Mouse (Mus musculus) midbrain, embryonic 14.5 days (tissue): ENCODE data around the gene Atg13. TPM values are rescaled to one million over a fixed set of nuclear protein-coding genes. Genes with fewer than 3 reads are reported as not detected.

Experiments used
- ATAC-seq: fragments of 200-750 bp; cut with Nextera tagmentation; 2 replicates; pipeline ENCODE4 v1.8.0; 2017; ENCODE audit warnings: moderate number of reproducible peaks, moderate library complexity; ENCODE audit not compliant: low FRiP score, low TSS enrichment
- DNase-seq: peaks from one replicate; pipeline ENCODE4 v3.0.0-alpha.2; 2015
- H3K27ac ChIP-seq: fragments of 300-500 bp; sonication (generic); replicated peaks from 2 replicates; pipeline ENCODE4 v1.5.1; 2014; ENCODE audit warnings: mild to moderate bottlenecking, low read depth, low read length, moderate library complexity
- H3K27me3 ChIP-seq: fragments of 300-500 bp; sonication (generic); 2 replicates; pipeline ENCODE4 v1.6.1; 2014; ENCODE audit warnings: low read length, control low read depth, mixed read lengths; ENCODE audit not compliant: control insufficient read depth, insufficient read depth
- H3K36me3 ChIP-seq: fragments of 300-500 bp; sonication (generic); 2 replicates; pipeline ENCODE4 v1.6.1; 2014; ENCODE audit warnings: low read length, control low read depth; ENCODE audit not compliant: control insufficient read depth, insufficient read depth
- H3K4me1 ChIP-seq: fragments of 300-500 bp; sonication (generic); 2 replicates; pipeline ENCODE4 v1.6.1; 2014; ENCODE audit warnings: mild to moderate bottlenecking, antibody characterized with exemption, low read length, control low read depth; ENCODE audit not compliant: control insufficient read depth, insufficient read depth
- H3K4me2 ChIP-seq: fragments of 300-500 bp; sonication (generic); 2 replicates; pipeline ENCODE4 v1.6.1; 2014; ENCODE audit warnings: mild to moderate bottlenecking, low read length, moderate library complexity
- H3K4me3 ChIP-seq: fragments of 300-500 bp; sonication (generic); replicated peaks from 2 replicates; pipeline ENCODE4 v1.5.1; 2014; ENCODE audit warnings: low read depth, low read length
- H3K9ac ChIP-seq: fragments of 300-500 bp; sonication (generic); replicated peaks from 2 replicates; pipeline ENCODE4 v1.6.1; 2014; ENCODE audit warnings: mild to moderate bottlenecking, low read length, moderate library complexity
- H3K9me3 ChIP-seq: fragments of 300-500 bp; sonication (generic); 2 replicates; pipeline ENCODE4 v1.6.1; 2016; ENCODE audit warnings: low read length, control low read depth, mixed read lengths; ENCODE audit not compliant: control insufficient read depth
- WGBS: fragments of 180-500 bp; shearing (Covaris S2); extraction: QIAGEN DNeasy Blood & Tissue Kit; methylation state at CpG from one replicate; pipeline ENCODE4 v1.1.7; 2014; 5-methylcytosine and 5-hydroxymethylcytosine counted together
- polyA plus RNA-seq: library from polyadenylated mRNA; unstranded; fragments of >200 nt; fragmentation: Nextera tagmentation; extraction: Ambion mirVana; gene quantifications from 2 replicates; pipeline ENCODE4 v1.2.1, GENCODE M21; 2014

Atg13 gene
- polyA plus RNA-seq, 1 experiment from 2014 or later, result 45.0 TPM

- 5% methylated on average over 15 of the region's 15 CpGs for WGBS
- DNase-seq (no peak), ATAC-seq (no peak)
- H3K36me3 ChIP-seq, result peaks cover 44% of the 10 kb centered on the region
- H3K4me2 ChIP-seq, result peak overlapping the region; percentile 99
- H3K27me3 ChIP-seq, result no peaks in the 10 kb centered on the region
- H3K9ac ChIP-seq, result peak overlapping the region; percentile 91
- H3K27ac ChIP-seq, result peak overlapping the region; percentile 80; the same call in 1 of the 2 replicates
- H3K9me3 ChIP-seq, result no peaks in the 10 kb centered on the region
- H3K4me1 ChIP-seq, result peaks cover 19% of the 10 kb centered on the region
- peak overlapping the region; percentile 90 for H3K4me3 ChIP-seq
Observed at GRCm38 (mm10) chr2:91649152-91649551, 61.2 kb downstream of the Atg13 start.

- H3K27ac ChIP-seq, result no peak overlapping the region
- ATAC-seq (no peak), DNase-seq (peak; percentile 86)
- H3K36me3 ChIP-seq, result peaks cover 58% of the 10 kb centered on the region
- H3K4me3 ChIP-seq, result no peak overlapping the region
- peaks cover 14% of the 10 kb centered on the region for H3K4me1 ChIP-seq
- H3K27me3 ChIP-seq, result no peaks in the 10 kb centered on the region
- 30% methylated on average over 1 of the region's 1 CpGs for WGBS
- H3K9ac ChIP-seq, result no peak overlapping the region
- H3K9me3 ChIP-seq, result no peaks in the 10 kb centered on the region
- no peak overlapping the region for H3K4me2 ChIP-seq
Observed at GRCm38 (mm10) chr2:91646733-91647132, 63.6 kb downstream of the Atg13 start.

- WGBS, result 93% methylated on average over 11 of the region's 11 CpGs
- no peak overlapping the region for H3K4me2 ChIP-seq
- peaks cover 10% of the 10 kb centered on the region for H3K4me1 ChIP-seq
- no peak for ATAC-seq
- no peak for DNase-seq
- H3K9ac ChIP-seq, result no peak overlapping the region
- no peak overlapping the region for H3K27ac ChIP-seq
- no peaks in the 10 kb centered on the region for H3K27me3 ChIP-seq
- no peak overlapping the region for H3K4me3 ChIP-seq
- H3K9me3 ChIP-seq, result no peaks in the 10 kb centered on the region
- H3K36me3 ChIP-seq, result peaks cover 58% of the 10 kb centered on the region
Observed at GRCm38 (mm10) chr2:91645811-91646210, 64.6 kb downstream of the Atg13 start.

- H3K27ac ChIP-seq, result no peak overlapping the region
- peaks cover 7% of the 10 kb centered on the region for H3K4me1 ChIP-seq
- no peak overlapping the region for H3K9ac ChIP-seq
- no peak for ATAC-seq
- DNase-seq, result no peak
- H3K4me2 ChIP-seq, result no peak overlapping the region
- H3K4me3 ChIP-seq, result no peak overlapping the region
- 98% methylated on average over 15 of the region's 15 CpGs for whole genome bisulfite sequencing
- no peaks in the 10 kb centered on the region for H3K9me3 ChIP-seq
- no peaks in the 10 kb centered on the region for H3K27me3 ChIP-seq
- peaks cover 58% of the 10 kb centered on the region for H3K36me3 ChIP-seq
Observed at GRCm38 (mm10) chr2:91645354-91645753, 65.0 kb downstream of the Atg13 start.

- no peaks in the 10 kb centered on the region for H3K9me3 ChIP-seq
- no peaks in the 10 kb centered on the region for H3K27me3 ChIP-seq
- H3K9ac ChIP-seq, result no peak overlapping the region
- WGBS, result 97% methylated on average over 11 of the region's 11 CpGs
- ATAC-seq (no peak), DNase-seq (no peak)
- peaks cover 7% of the 10 kb centered on the region for H3K4me1 ChIP-seq
- H3K4me3 ChIP-seq, result no peak overlapping the region
- no peak overlapping the region for H3K27ac ChIP-seq
- H3K36me3 ChIP-seq, result peaks cover 58% of the 10 kb centered on the region
- H3K4me2 ChIP-seq, result no peak overlapping the region
Observed at GRCm38 (mm10) chr2:91644021-91644420, 66.4 kb downstream of the Atg13 start.

- Histone ChIP-seq H3K4me3 (no peak overlapping the region), H3K9ac (no peak overlapping the region), H3K9me3 (no peaks in the 10 kb centered on the region), H3K27ac (no peak overlapping the region), H3K4me2 (no peak overlapping the region), H3K27me3 (no peaks in the 10 kb centered on the region), H3K4me1 (no peaks in the 10 kb centered on the region), H3K36me3 (peaks cover 57% of the 10 kb centered on the region)
- DNase-seq, result no peak
- no peak for ATAC-seq
- WGBS, result 98% methylated on average over 2 of the region's 2 CpGs
Observed at GRCm38 (mm10) chr2:91642825-91643415, 67.5 kb downstream of the Atg13 start.

- ATAC-seq (no peak), DNase-seq (no peak)
- Histone ChIP-seq H3K9me3 (no peaks in the 10 kb centered on the region), H3K4me2 (no peak overlapping the region), H3K4me3 (no peak overlapping the region), H3K27ac (no peak overlapping the region), H3K4me1 (no peaks in the 10 kb centered on the region), H3K9ac (no peak overlapping the region), H3K27me3 (no peaks in the 10 kb centered on the region), H3K36me3 (peaks cover 18% of the 10 kb centered on the region)
- 77% methylated on average over 6 of the region's 6 CpGs for WGBS
Observed at GRCm38 (mm10) chr2:91638931-91639330, 71.4 kb downstream of the Atg13 start.

- DNase-seq, result no peak
Observed at GRCm38 (mm10) chr2:91636727-91637338, 73.5 kb downstream of the Atg13 start.

GRCm38 (mm10) chr2:91636229-91636628 is 74.1 kb downstream of the Atg13 start, which contains the start of gene F2:
TSS of gene F2 (minus strand) at chr2:91636414.
- no peaks in the 10 kb centered on the region for H3K27me3 ChIP-seq
- H3K4me3 ChIP-seq, result no peak within 1 kb of the TSS
- no peak within 1 kb of the TSS for H3K27ac ChIP-seq
- WGBS, result 90% methylated on average over 8 of the region's 8 CpGs
- no peak within 1 kb of the TSS for H3K4me2 ChIP-seq
- H3K9me3 ChIP-seq, result no peaks in the 10 kb centered on the region
- DNase-seq, result no peak
- no peak within 1 kb of the TSS for H3K9ac ChIP-seq
- ATAC-seq, result no peak
- no peaks in the 10 kb centered on the region for H3K36me3 ChIP-seq
- H3K4me1 ChIP-seq, result no peaks in the 10 kb centered on the region

More at GRCm38 (mm10) chr2:91636727-91637338, 73.5 kb downstream of the Atg13 start:
- Histone ChIP-seq H3K4me2 (no peak overlapping the region), H3K27me3 (no peaks in the 10 kb centered on the region), H3K36me3 (no peaks in the 10 kb centered on the region), H3K27ac (no peak overlapping the region), H3K4me3 (no peak overlapping the region), H3K9ac (no peak overlapping the region), H3K4me1 (no peaks in the 10 kb centered on the region), H3K9me3 (no peaks in the 10 kb centered on the region)
- ATAC-seq, result no peak
- 82% methylated on average over 5 of the region's 5 CpGs for WGBS
